Mouse (Mus musculus): ENCODE data around the gene Tcf3. TPM values are rescaled to one million over a fixed set of nuclear protein-coding genes. Genes with fewer than 3 reads are reported as not detected.

Tcf3 gene
- polyA plus RNA-seq, 1 experiment from 2014 or later, result 44.4 TPM

GRCm38 (mm10) chr10:80459236-80459635 is 25.8 kb upstream of the Tcf3 start:
- 63% methylated on average over 10 of the region's 10 CpGs for WGBS (ENCODE audit: insufficient replicate concordance)
- Histone ChIP-seq H3K4me1 (ENCODE audit: control insufficient read depth, low read depth, low read length) (no peaks in the 10 kb centered on the region), H3K4me3 (ENCODE audit: low read depth, low read length) (no peak overlapping the region), H3K9me3 (replicated peaks; ENCODE audit: control insufficient read depth, low read length) (no peaks in the 10 kb centered on the region), H3K4me2 (ENCODE audit: low read depth, low read length) (no peak overlapping the region), H3K27me3 (ENCODE audit: control insufficient read depth, insufficient read depth, low read depth, low read length) (peaks cover 27% of the 10 kb centered on the region), H3K36me3 (ENCODE audit: control insufficient read depth, insufficient read depth) (no peaks in the 10 kb centered on the region), H3K9ac (ENCODE audit: low read depth, low read length) (no peak overlapping the region), H3K27ac (ENCODE audit: low read length) (no peak overlapping the region)
- ATAC-seq (ENCODE audit: low read depth), result no peak

GRCm38 (mm10) chr10:80455697-80456096 is 22.2 kb upstream of the Tcf3 start:
- Histone ChIP-seq H3K4me2 (ENCODE audit: low read depth, low read length) (no peak overlapping the region), H3K9ac (ENCODE audit: low read depth, low read length) (no peak overlapping the region), H3K27ac (ENCODE audit: low read length) (no peak overlapping the region), H3K4me3 (ENCODE audit: low read depth, low read length) (no peak overlapping the region), H3K27me3 (ENCODE audit: control insufficient read depth, insufficient read depth, low read depth, low read length) (peaks cover 16% of the 10 kb centered on the region), H3K36me3 (ENCODE audit: control insufficient read depth, insufficient read depth) (no peaks in the 10 kb centered on the region), H3K4me1 (ENCODE audit: control insufficient read depth, low read depth, low read length) (peaks cover 2% of the 10 kb centered on the region), H3K9me3 (replicated peaks; ENCODE audit: control insufficient read depth, low read length) (no peaks in the 10 kb centered on the region)
- ATAC-seq (ENCODE audit: low read depth), result no peak
- WGBS (ENCODE audit: insufficient replicate concordance), result 48% methylated on average over 5 of the region's 5 CpGs

- Histone ChIP-seq H3K36me3 (ENCODE audit: control insufficient read depth, insufficient read depth) (no peaks in the 10 kb centered on the region), H3K4me1 (ENCODE audit: control insufficient read depth, low read depth, low read length) (peaks cover 6% of the 10 kb centered on the region), H3K4me3 (ENCODE audit: low read depth, low read length) (no peak overlapping the region), H3K9me3 (replicated peaks; ENCODE audit: control insufficient read depth, low read length) (no peaks in the 10 kb centered on the region), H3K4me2 (ENCODE audit: low read depth, low read length) (no peak overlapping the region), H3K27me3 (ENCODE audit: control insufficient read depth, insufficient read depth, low read depth, low read length) (peaks cover 12% of the 10 kb centered on the region), H3K9ac (ENCODE audit: low read depth, low read length) (no peak overlapping the region), H3K27ac (ENCODE audit: low read length) (no peak overlapping the region)
- no peak for ATAC-seq (ENCODE audit: low read depth)
- WGBS (ENCODE audit: insufficient replicate concordance), result 73% methylated on average over 5 of the region's 5 CpGs
Measured at GRCm38 (mm10) chr10:80454781-80455180, 21.3 kb upstream of the Tcf3 start.

GRCm38 (mm10) chr10:80453601-80454000 is 20.2 kb upstream of the Tcf3 start:
- Histone ChIP-seq H3K27ac (ENCODE audit: low read length) (no peak overlapping the region), H3K9me3 (replicated peaks; ENCODE audit: control insufficient read depth, low read length) (no peaks in the 10 kb centered on the region), H3K4me3 (ENCODE audit: low read depth, low read length) (no peak overlapping the region), H3K9ac (ENCODE audit: low read depth, low read length) (no peak overlapping the region), H3K27me3 (ENCODE audit: control insufficient read depth, insufficient read depth, low read depth, low read length) (peaks cover 12% of the 10 kb centered on the region), H3K4me2 (ENCODE audit: low read depth, low read length) (no peak overlapping the region), H3K36me3 (ENCODE audit: control insufficient read depth, insufficient read depth) (no peaks in the 10 kb centered on the region), H3K4me1 (ENCODE audit: control insufficient read depth, low read depth, low read length) (peaks cover 6% of the 10 kb centered on the region)
- no peak for ATAC-seq (ENCODE audit: low read depth)
- 46% methylated on average over 10 of the region's 10 CpGs for WGBS (ENCODE audit: insufficient replicate concordance)

GRCm38 (mm10) chr10:80450599-80450998 is 17.2 kb upstream of the Tcf3 start:
- Histone ChIP-seq H3K4me3 (ENCODE audit: low read depth, low read length) (no peak overlapping the region), H3K36me3 (ENCODE audit: control insufficient read depth, insufficient read depth) (no peaks in the 10 kb centered on the region), H3K27me3 (ENCODE audit: control insufficient read depth, insufficient read depth, low read depth, low read length) (peaks cover 12% of the 10 kb centered on the region), H3K9ac (ENCODE audit: low read depth, low read length) (no peak overlapping the region), H3K9me3 (replicated peaks; ENCODE audit: control insufficient read depth, low read length) (no peaks in the 10 kb centered on the region), H3K4me2 (ENCODE audit: low read depth, low read length) (no peak overlapping the region), H3K4me1 (ENCODE audit: control insufficient read depth, low read depth, low read length) (peaks cover 18% of the 10 kb centered on the region), H3K27ac (ENCODE audit: low read length) (no peak overlapping the region)
- WGBS (ENCODE audit: insufficient replicate concordance), result 12% methylated on average over 6 of the region's 6 CpGs
- peak; percentile 45 for ATAC-seq (ENCODE audit: low read depth)

GRCm38 (mm10) chr10:80445898-80446601 is 12.6 kb upstream of the Tcf3 start:
- peaks cover under 1% of the 10 kb centered on the region for H3K27me3 ChIP-seq (ENCODE audit: control insufficient read depth, insufficient read depth, low read depth, low read length)
- ATAC-seq (ENCODE audit: low read depth), result peak; percentile 51
- 8% methylated on average over 26 of the region's 26 CpGs for WGBS (ENCODE audit: insufficient replicate concordance)
- H3K4me1 ChIP-seq (ENCODE audit: control insufficient read depth, low read depth, low read length), result peaks cover 26% of the 10 kb centered on the region
- H3K36me3 ChIP-seq (ENCODE audit: control insufficient read depth, insufficient read depth), result no peaks in the 10 kb centered on the region
- no peaks in the 10 kb centered on the region for H3K9me3 ChIP-seq (replicated peaks; ENCODE audit: control insufficient read depth, low read length)
- no peak overlapping the region for H3K4me2 ChIP-seq (ENCODE audit: low read depth, low read length)
- no peak overlapping the region for H3K4me3 ChIP-seq (ENCODE audit: low read depth, low read length)
- no peak overlapping the region for H3K27ac ChIP-seq (ENCODE audit: low read length)
- H3K9ac ChIP-seq (ENCODE audit: low read depth, low read length), result no peak overlapping the region

GRCm38 (mm10) chr10:80445052-80445451 is 11.6 kb upstream of the Tcf3 start:
- H3K27me3 ChIP-seq (ENCODE audit: control insufficient read depth, insufficient read depth, low read depth, low read length), result no peaks in the 10 kb centered on the region; the same call in 1 of the 2 replicates

GRCm38 (mm10) chr10:80444339-80445045 is 11.0 kb upstream of the Tcf3 start:
- peaks cover 20% of the 10 kb centered on the region for H3K4me1 ChIP-seq (ENCODE audit: control insufficient read depth, low read depth, low read length)
- no peak overlapping the region for H3K9ac ChIP-seq (ENCODE audit: low read depth, low read length)
- no peaks in the 10 kb centered on the region; the same call in 1 of the 2 replicates for H3K27me3 ChIP-seq (ENCODE audit: control insufficient read depth, insufficient read depth, low read depth, low read length)
- ATAC-seq (ENCODE audit: low read depth), result no peak
- H3K36me3 ChIP-seq (ENCODE audit: control insufficient read depth, insufficient read depth), result no peaks in the 10 kb centered on the region
- no peak overlapping the region for H3K4me2 ChIP-seq (ENCODE audit: low read depth, low read length)
- no peak overlapping the region for H3K27ac ChIP-seq (ENCODE audit: low read length)
- no peak overlapping the region for H3K4me3 ChIP-seq (ENCODE audit: low read depth, low read length)
- WGBS (ENCODE audit: insufficient replicate concordance), result 37% methylated on average over 5 of the region's 5 CpGs
- H3K9me3 ChIP-seq (replicated peaks; ENCODE audit: control insufficient read depth, low read length), result no peaks in the 10 kb centered on the region

More at GRCm38 (mm10) chr10:80445052-80445451, 11.6 kb upstream of the Tcf3 start:
- Histone ChIP-seq H3K9ac (ENCODE audit: low read depth, low read length) (no peak overlapping the region), H3K27ac (ENCODE audit: low read length) (no peak overlapping the region), H3K4me3 (ENCODE audit: low read depth, low read length) (no peak overlapping the region), H3K4me2 (ENCODE audit: low read depth, low read length) (no peak overlapping the region), H3K4me1 (ENCODE audit: control insufficient read depth, low read depth, low read length) (peaks cover 20% of the 10 kb centered on the region), H3K36me3 (ENCODE audit: control insufficient read depth, insufficient read depth) (no peaks in the 10 kb centered on the region), H3K9me3 (replicated peaks; ENCODE audit: control insufficient read depth, low read length) (no peaks in the 10 kb centered on the region)
- WGBS (ENCODE audit: insufficient replicate concordance), result 17% methylated on average over 1 of the region's 1 CpGs
- ATAC-seq (ENCODE audit: low read depth), result no peak
